Comparison of ENCODE assay signal across 9 mouse cellular contexts in genomic region chr17:30950780-30951179, GRCm38 (mm10). TPM values are rescaled to one million over a fixed set of nuclear protein-coding genes. Genes with fewer than 3 reads are reported as not detected.
DNase-seq lines count a peak whose midpoint lies in the region; ATAC-seq and TF ChIP-seq lines count a peak whose summit lies in the region.
"Had no signal": no experiment of that assay in that cellular context is flagged by ENCODE, and none has a peak within 500 bp of the region (broad histone marks: within the 10 kb centered on the region; RNA-seq: fewer than 3 reads in every experiment).

No protein-coding gene starts in this region.

- H3K4me2 ChIP-seq in liver, embryonic 11.5 days: no peak overlapping the region
- no peak overlapping the region for H3K4me2 ChIP-seq in limb, embryonic 14.5 days (replicated peaks; ENCODE audit: low read depth, low read length, severe bottlenecking)

- TF ChIP-seq POLR2A in limb, embryonic 14.5 days (IDR thresholded peaks at IDR 0.05; ENCODE audit: borderline replicate concordance, extremely low read depth, insufficient read depth, insufficient read length): no peak

- no peak overlapping the region for H3K4me3 ChIP-seq in liver, embryonic 11.5 days (ENCODE audit: low read depth, low read length)
- H3K4me3 ChIP-seq in limb, embryonic 14.5 days (replicated peaks; ENCODE audit: low read length): no peak overlapping the region
- H3K4me3 ChIP-seq: myocyte had no signal

- H3K27me3 ChIP-seq in liver, embryonic 11.5 days (replicated peaks; ENCODE audit: control insufficient read depth, insufficient read depth, low read length): no peaks in the 10 kb centered on the region; the same call in 1 of the 2 replicates
- H3K27me3 ChIP-seq in limb, embryonic 14.5 days (ENCODE audit: control insufficient read depth, insufficient read depth, low read length): no peaks in the 10 kb centered on the region

- ATAC-seq in liver, embryonic 11.5 days (replicated peaks; ENCODE audit: low FRiP score): no peak
- ATAC-seq in limb, embryonic 14.5 days (ENCODE audit: low FRiP score, low read depth): no peak
- ATAC-seq in erythroblast, adult 5-6 weeks (replicated peaks; ENCODE audit: low FRiP score, poor library complexity, severe bottlenecking): no peak

- no peaks in the 10 kb centered on the region for H3K9me3 ChIP-seq in liver, embryonic 11.5 days (ENCODE audit: control insufficient read depth, low read length)
- H3K9me3 ChIP-seq in limb, embryonic 14.5 days (ENCODE audit: control insufficient read depth, low read length): no peaks in the 10 kb centered on the region

- H3K36me3 ChIP-seq in liver, embryonic 11.5 days (ENCODE audit: control insufficient read depth, insufficient read depth, low read length): no peaks in the 10 kb centered on the region
- H3K36me3 ChIP-seq in limb, embryonic 14.5 days (ENCODE audit: control insufficient read depth, insufficient read depth, low read length): no peaks in the 10 kb centered on the region

- no peak overlapping the region for H3K27ac ChIP-seq in liver, embryonic 11.5 days (ENCODE audit: low read depth, low read length)
- no peak overlapping the region for H3K27ac ChIP-seq in limb, embryonic 14.5 days (replicated peaks; ENCODE audit: low read depth, low read length)

- WGBS in liver, embryonic 11.5 days: 3% methylated on average over 7 of the region's 7 CpGs
- 8% methylated on average over 7 of the region's 7 CpGs for WGBS in limb, embryonic 14.5 days

- DNase-seq in liver (peak; percentile 74), adipocyte (ENCODE audit: low spot score) (peak; percentile 82)
- no peak for DNase-seq in liver, embryonic 11.5 days (ENCODE audit: low spot score)
- DNase-seq in cerebellum, postnatal 14 days: peak; percentile 86 to 93
- peak; percentile 13 to 70 for DNase-seq in kidney, adult 8-10 months
- peak; percentile 25 for DNase-seq in limb, embryonic 14.5 days (ENCODE audit: low spot score)
- peak; percentile 72 to 84 for DNase-seq in right cerebral cortex, postnatal 10 days (ENCODE audit: low spot score in 2 of 2)

- H3K4me1 ChIP-seq in liver, embryonic 11.5 days (replicated peaks; ENCODE audit: control insufficient read depth, insufficient read depth, low read length): no peaks in the 10 kb centered on the region
- H3K4me1 ChIP-seq in limb, embryonic 14.5 days (ENCODE audit: control insufficient read depth, insufficient read depth, low read length): no peaks in the 10 kb centered on the region

- H3K9ac ChIP-seq in liver, embryonic 11.5 days (ENCODE audit: low read depth, low read length): no peak overlapping the region
- no peak overlapping the region for H3K9ac ChIP-seq in limb, embryonic 14.5 days (ENCODE audit: low read depth, low read length, severe bottlenecking)

RNA-seq across cellular contexts. Expression of gene Umodl1, which starts 3.7 kb away (rescaled TPM):
- polyA plus RNA-seq in liver, embryonic 11.5 days (2014; fragmentation: Nextera tagmentation; extraction: Ambion mirVana): not detected in 2 replicates
- 0.03 and 0.08 TPM in 2 replicates for polyA plus RNA-seq in limb, embryonic 14.5 days (2012; rRNA removed)
- 0.15 and 0.25 TPM in 2 replicates for polyA plus RNA-seq in limb, embryonic 14.5 days (2014; fragmentation: Nextera tagmentation; extraction: Ambion mirVana)
- total RNA-seq in erythroblast, adult 5-6 weeks (2015; ENCODE audit: low replicate concordance): not detected in 2 replicates
- not detected in 2 replicates for total RNA-seq in erythroblast, adult 5-6 weeks (2017; ENCODE audit: low replicate concordance)
- polyA plus RNA-seq: myocyte had no signal

RNA-seq across cellular contexts. Expression of gene Glp1r, which starts 49.2 kb away (rescaled TPM):
- polyA plus RNA-seq in liver, embryonic 11.5 days (2014; fragmentation: Nextera tagmentation; extraction: Ambion mirVana): 0.08 and 0.13 TPM in 2 replicates
- polyA plus RNA-seq in limb, embryonic 14.5 days (2012; rRNA removed): 0.05 and 0.08 TPM in 2 replicates
- not detected in 2 replicates for polyA plus RNA-seq in limb, embryonic 14.5 days (2014; fragmentation: Nextera tagmentation; extraction: Ambion mirVana)
- total RNA-seq in erythroblast, adult 5-6 weeks (2015; ENCODE audit: low replicate concordance): not detected in 2 replicates
- total RNA-seq in erythroblast, adult 5-6 weeks (2017; ENCODE audit: low replicate concordance): not detected in 2 replicates
